Mouse (Mus musculus) liver, embryonic 11.5 days (tissue): Measurements from ENCODE around the gene Odf3l2. TPM values are rescaled to one million over a fixed set of nuclear protein-coding genes. Genes with fewer than 3 reads are reported as not detected.
A peak's percentile ranks its signal among the peaks of the same experiment; 100 is the strongest.

Experiments used
- ATAC-seq: fragments of 200-750 bp; cut with Nextera tagmentation; replicated peaks from 2 replicates; pipeline ENCODE4 v1.8.0; 2017; ENCODE audit warnings: moderate number of reproducible peaks, mild to moderate bottlenecking, moderate TSS enrichment, moderate library complexity; ENCODE audit not compliant: low FRiP score
- DNase-seq: peaks from one replicate; pipeline ENCODE4 v3.0.0-alpha.2; 2017; ENCODE audit warnings: low spot score
- H3K27ac ChIP-seq: fragments of 300-500 bp; sonication (generic); 2 replicates; pipeline ENCODE4 v1.5.1; 2014; ENCODE audit warnings: mild to moderate bottlenecking, low read depth, low read length, control low read depth
- H3K27me3 ChIP-seq: fragments of 300-500 bp; sonication (generic); replicated peaks from 2 replicates; pipeline ENCODE4 v1.6.1; 2014; ENCODE audit warnings: low read length, mixed read lengths; ENCODE audit not compliant: control insufficient read depth, insufficient read depth
- H3K36me3 ChIP-seq: fragments of 300-500 bp; sonication (generic); 2 replicates; pipeline ENCODE4 v1.6.1; 2014; ENCODE audit warnings: mild to moderate bottlenecking, low read length, moderate library complexity, mixed read lengths; ENCODE audit not compliant: control insufficient read depth, insufficient read depth
- H3K4me1 ChIP-seq: fragments of 300-500 bp; sonication (generic); replicated peaks from 2 replicates; pipeline ENCODE4 v1.6.1; 2014; ENCODE audit warnings: low read length, mixed read lengths; ENCODE audit not compliant: control insufficient read depth, insufficient read depth
- H3K4me2 ChIP-seq: fragments of 300-500 bp; sonication (generic); 2 replicates; pipeline ENCODE4 v1.6.1; 2014; ENCODE audit warnings: mild to moderate bottlenecking, control low read depth, moderate library complexity
- H3K4me3 ChIP-seq: fragments of 300-500 bp; sonication (generic); 2 replicates; pipeline ENCODE4 v1.5.1; 2014; ENCODE audit warnings: low read depth, low read length, control low read depth
- H3K9ac ChIP-seq: fragments of 300-500 bp; sonication (generic); 2 replicates; pipeline ENCODE4 v1.6.1; 2014; ENCODE audit warnings: low read depth, low read length, control low read depth
- H3K9me3 ChIP-seq: fragments of 300-500 bp; sonication (generic); 2 replicates; pipeline ENCODE4 v1.6.1; 2016; ENCODE audit warnings: low read length, inconsistent platforms, mixed read lengths; ENCODE audit not compliant: control insufficient read depth
- WGBS: fragments of 180-500 bp; shearing (Covaris S2); extraction: QIAGEN DNeasy Blood & Tissue Kit; methylation state at CpG from one replicate; pipeline ENCODE4 v1.1.7; 2014; 5-methylcytosine and 5-hydroxymethylcytosine counted together
- polyA plus RNA-seq: library from polyadenylated mRNA; unstranded; fragments of >200 nt; fragmentation: Nextera tagmentation; extraction: Ambion mirVana; gene quantifications from 2 replicates; pipeline ENCODE4 v1.2.1, GENCODE M21; 2014

Gene Odf3l2
- polyA plus RNA-seq, 1 experiment from 2014 or later: not detected

- no peak for ATAC-seq
- Histone ChIP-seq H3K9me3 (no peaks in the 10 kb centered on the region), H3K4me2 (no peak overlapping the region), H3K9ac (no peak overlapping the region), H3K36me3 (no peaks in the 10 kb centered on the region), H3K4me1 (no peaks in the 10 kb centered on the region), H3K4me3 (no peak overlapping the region), H3K27ac (no peak overlapping the region), H3K27me3 (0 out of 2 replicates have a peak, but pooled peaks cover 3% of the 10 kb centered on the region)
- WGBS: 76% methylated on average over 12 of the region's 12 CpGs
- no peak for DNase-seq
Observed at GRCm38 (mm10) chr10:79623950-79624349, 21.6 kb downstream of the Odf3l2 start.

DNA sequence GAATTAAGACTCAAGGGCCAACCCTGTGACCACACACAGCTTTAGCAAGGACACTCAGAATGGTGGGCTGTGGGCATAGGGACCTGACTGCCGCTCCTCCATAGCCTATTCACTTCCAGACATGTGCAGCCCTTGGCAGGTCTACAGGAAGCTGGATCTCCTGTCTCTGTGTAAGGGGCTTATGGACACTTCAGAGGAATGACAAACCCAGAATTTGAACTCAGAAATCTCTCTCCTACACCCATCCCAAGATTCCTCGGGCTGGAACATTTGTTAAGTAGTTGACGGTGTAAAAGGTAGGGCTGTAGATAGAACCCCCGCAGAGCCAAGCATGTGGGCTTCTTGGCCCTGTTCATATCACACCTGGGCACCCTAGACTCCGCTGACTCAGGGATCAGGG, 29.2 kb downstream of the Odf3l2 start:
- Histone ChIP-seq H3K9me3 (no peaks in the 10 kb centered on the region), H3K4me3 (no peak overlapping the region), H3K9ac (no peak overlapping the region), H3K4me1 (peaks cover 11% of the 10 kb centered on the region; the same call in 1 of the 2 replicates), H3K36me3 (no peaks in the 10 kb centered on the region), H3K4me2 (no peak overlapping the region), H3K27ac (no peak overlapping the region), H3K27me3 (peaks cover 30% of the 10 kb centered on the region)
- ATAC-seq: no peak
- WGBS: 83% methylated on average over 5 of the region's 5 CpGs
- DNase-seq: no peak

DNA sequence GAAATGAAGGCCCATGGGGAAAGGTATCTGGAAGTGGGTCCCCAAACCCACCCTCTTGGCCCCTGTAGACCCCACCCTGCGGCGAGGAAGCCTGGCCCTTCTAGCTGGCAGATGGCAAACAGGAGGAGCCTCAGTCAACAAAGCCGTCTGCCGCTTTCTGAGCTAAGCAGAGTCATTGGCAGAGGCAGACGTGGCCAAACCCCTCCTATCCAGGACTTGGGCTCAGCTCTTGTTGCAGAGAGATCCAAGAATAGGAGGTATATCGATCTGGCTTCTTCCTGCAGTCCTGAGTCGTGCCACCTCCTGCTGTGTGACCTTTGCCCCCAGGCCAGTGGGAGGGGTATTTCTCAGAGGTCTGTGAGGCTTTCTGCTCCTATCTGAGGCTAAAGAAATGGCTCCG, 29.7 kb downstream of the Odf3l2 start:
- DNase-seq (no peak), ATAC-seq (no peak)
- Histone ChIP-seq H3K4me1 (peaks cover 11% of the 10 kb centered on the region; the same call in 1 of the 2 replicates), H3K4me2 (no peak overlapping the region), H3K4me3 (no peak overlapping the region), H3K36me3 (no peaks in the 10 kb centered on the region), H3K27me3 (peaks cover 35% of the 10 kb centered on the region), H3K9me3 (no peaks in the 10 kb centered on the region), H3K27ac (no peak overlapping the region), H3K9ac (no peak overlapping the region)
- 20% methylated on average over 8 of the region's 8 CpGs for WGBS

DNA sequence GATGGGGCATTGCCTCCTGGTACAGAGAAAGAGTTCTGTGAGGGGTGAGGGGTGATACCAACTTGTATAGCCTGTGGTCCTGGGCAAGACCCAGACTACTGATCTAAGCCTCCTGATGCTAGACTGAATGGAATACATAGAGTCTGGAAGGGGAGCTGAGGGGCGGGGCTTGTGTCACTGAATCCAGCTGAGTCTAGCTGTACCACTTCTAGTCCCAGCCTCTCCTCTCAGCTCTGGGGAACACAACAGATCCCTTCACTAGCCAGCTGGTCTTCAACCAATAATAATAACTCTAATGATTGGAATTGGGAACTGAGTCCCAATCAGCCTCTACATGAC, 31.3 kb downstream of the Odf3l2 start:
- DNase-seq (no peak), ATAC-seq (no peak; the same call in 1 of the 2 replicates)
- no peak overlapping the region for H3K9ac ChIP-seq
- no peaks in the 10 kb centered on the region for H3K9me3 ChIP-seq
- H3K36me3 ChIP-seq: no peaks in the 10 kb centered on the region
- H3K4me3 ChIP-seq: peak overlapping the region; percentile 57
- peaks cover 37% of the 10 kb centered on the region for H3K27me3 ChIP-seq
- WGBS: 75% methylated on average over 1 of the region's 1 CpGs
- peak overlapping the region; percentile 94 for H3K4me2 ChIP-seq
- H3K4me1 ChIP-seq: peaks cover 11% of the 10 kb centered on the region; the same call in 1 of the 2 replicates
- H3K27ac ChIP-seq: no peak overlapping the region

GRCm38 (mm10) chr10:79613578-79614304, 31.8 kb downstream of the Odf3l2 start, which contains the start of gene C2cd4c:
Gene C2cd4c (minus strand): TSS chr10:79614025.
- ATAC-seq: peak; percentile 80
- H3K4me2 ChIP-seq: peak within 1 kb of the TSS; percentile 94
- H3K27ac ChIP-seq: no peak within 1 kb of the TSS
- H3K4me3 ChIP-seq: peak within 1 kb of the TSS; percentile 57
- H3K27me3 ChIP-seq: peaks cover 41% of the 10 kb centered on the region
- peak within 1 kb of the TSS; percentile 48; the same call in 1 of the 2 replicates for H3K9ac ChIP-seq
- no peaks in the 10 kb centered on the region for H3K36me3 ChIP-seq
- 2% methylated on average over 60 of the region's 60 CpGs for WGBS
- H3K9me3 ChIP-seq: no peaks in the 10 kb centered on the region
- peak; percentile 71 for DNase-seq
- peaks cover 11% of the 10 kb centered on the region; the same call in 1 of the 2 replicates for H3K4me1 ChIP-seq

GRCm38 (mm10) chr10:79612192-79613135, 33.1 kb downstream of the Odf3l2 start:
- DNase-seq (peak; percentile 41), ATAC-seq (no peak)
- no peaks in the 10 kb centered on the region for H3K36me3 ChIP-seq
- no peak overlapping the region for H3K27ac ChIP-seq
- no peaks in the 10 kb centered on the region for H3K9me3 ChIP-seq
- no peak overlapping the region for H3K9ac ChIP-seq
- peaks cover 41% of the 10 kb centered on the region for H3K27me3 ChIP-seq
- 14% methylated on average over 51 of the region's 51 CpGs for WGBS
- peak overlapping the region; percentile 43 for H3K4me2 ChIP-seq
- H3K4me3 ChIP-seq: no peak overlapping the region; the same call in 1 of the 2 replicates
- peaks cover 11% of the 10 kb centered on the region; the same call in 1 of the 2 replicates for H3K4me1 ChIP-seq

DNA sequence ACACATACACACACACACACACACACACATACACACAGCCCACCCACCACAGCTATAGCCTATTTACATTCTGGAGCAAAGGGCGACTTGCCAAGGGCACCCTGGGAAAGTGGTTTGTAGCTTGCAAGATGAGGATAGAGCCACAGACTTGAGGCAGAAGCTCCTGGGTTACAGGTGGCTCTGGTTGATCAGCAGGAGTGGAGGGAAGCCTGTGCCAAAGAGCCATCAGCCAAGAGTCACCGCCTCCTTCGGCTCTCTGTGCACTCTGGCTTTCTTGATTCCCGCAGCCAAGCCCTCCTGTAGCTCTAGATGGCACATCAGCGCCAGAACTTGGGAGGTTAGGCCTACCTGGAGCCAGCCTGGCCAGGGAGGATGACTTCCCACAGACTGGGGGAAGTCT, 34.2 kb downstream of the Odf3l2 start:
- Histone ChIP-seq H3K9ac (no peak overlapping the region), H3K4me1 (peaks cover 11% of the 10 kb centered on the region; the same call in 1 of the 2 replicates), H3K36me3 (no peaks in the 10 kb centered on the region), H3K27ac (no peak overlapping the region), H3K9me3 (no peaks in the 10 kb centered on the region), H3K27me3 (peaks cover 41% of the 10 kb centered on the region), H3K4me3 (no peak overlapping the region), H3K4me2 (no peak overlapping the region)
- WGBS: 37% methylated on average over 5 of the region's 5 CpGs
- ATAC-seq (no peak), DNase-seq (no peak)

- no peak overlapping the region for H3K9ac ChIP-seq
- no peaks in the 10 kb centered on the region for H3K36me3 ChIP-seq
- no peak for ATAC-seq
- H3K4me3 ChIP-seq: no peak overlapping the region
- H3K27ac ChIP-seq: no peak overlapping the region
- peaks cover 11% of the 10 kb centered on the region; the same call in 1 of the 2 replicates for H3K4me1 ChIP-seq
- no peak for DNase-seq
- 66% methylated on average over 3 of the region's 3 CpGs for WGBS
- peaks cover 41% of the 10 kb centered on the region for H3K27me3 ChIP-seq
- H3K9me3 ChIP-seq: no peaks in the 10 kb centered on the region
- no peak overlapping the region for H3K4me2 ChIP-seq
Observed at GRCm38 (mm10) chr10:79609276-79609675, 36.3 kb downstream of the Odf3l2 start.
